Mouse (Mus musculus) common myeloid progenitor, adult 5-6 weeks (primary cell): ENCODE measurements around the gene Rpl7l1. TPM values are rescaled to one million over a fixed set of nuclear protein-coding genes. Genes with fewer than 3 reads are reported as not detected.
"Not testable (repeated sequence)": the region's sequence is repeated elsewhere in the genome, so short reads cannot be mapped to it uniquely, and the experiment has no call there.

ENCODE experiments used
- ATAC-seq: replicated peaks from 2 replicates; pipeline ENCODE4 v1.8.0; 2016; ENCODE audit warnings: low read depth, mild to moderate bottlenecking, moderate TSS enrichment, inconsistent platforms; ENCODE audit not compliant: poor library complexity, severe bottlenecking
- total RNA-seq: library from RNA; stranded (forward); fragments of 200-1000, 187-1606 nt; gene quantifications from 2 replicates; pipeline ENCODE4 v1.2.3, GENCODE M21; 2017

The Rpl7l1 gene
- total RNA-seq, 1 experiment from 2014 or later = 129 TPM

- ATAC-seq = no peak
Observed at GRCm38 (mm10) chr17:46781876-46782275, 596 bp downstream of the Rpl7l1 start.

- ATAC-seq = no peak
Observed at GRCm38 (mm10) chr17:46776087-46776486, 6.4 kb downstream of the Rpl7l1 start.

GRCm38 (mm10) chr17:46775070-46775469 is 7.4 kb downstream of the Rpl7l1 start:
- no peak for ATAC-seq

GRCm38 (mm10) chr17:46774131-46774472 is 8.4 kb downstream of the Rpl7l1 start:
- no peak for ATAC-seq

DNA sequence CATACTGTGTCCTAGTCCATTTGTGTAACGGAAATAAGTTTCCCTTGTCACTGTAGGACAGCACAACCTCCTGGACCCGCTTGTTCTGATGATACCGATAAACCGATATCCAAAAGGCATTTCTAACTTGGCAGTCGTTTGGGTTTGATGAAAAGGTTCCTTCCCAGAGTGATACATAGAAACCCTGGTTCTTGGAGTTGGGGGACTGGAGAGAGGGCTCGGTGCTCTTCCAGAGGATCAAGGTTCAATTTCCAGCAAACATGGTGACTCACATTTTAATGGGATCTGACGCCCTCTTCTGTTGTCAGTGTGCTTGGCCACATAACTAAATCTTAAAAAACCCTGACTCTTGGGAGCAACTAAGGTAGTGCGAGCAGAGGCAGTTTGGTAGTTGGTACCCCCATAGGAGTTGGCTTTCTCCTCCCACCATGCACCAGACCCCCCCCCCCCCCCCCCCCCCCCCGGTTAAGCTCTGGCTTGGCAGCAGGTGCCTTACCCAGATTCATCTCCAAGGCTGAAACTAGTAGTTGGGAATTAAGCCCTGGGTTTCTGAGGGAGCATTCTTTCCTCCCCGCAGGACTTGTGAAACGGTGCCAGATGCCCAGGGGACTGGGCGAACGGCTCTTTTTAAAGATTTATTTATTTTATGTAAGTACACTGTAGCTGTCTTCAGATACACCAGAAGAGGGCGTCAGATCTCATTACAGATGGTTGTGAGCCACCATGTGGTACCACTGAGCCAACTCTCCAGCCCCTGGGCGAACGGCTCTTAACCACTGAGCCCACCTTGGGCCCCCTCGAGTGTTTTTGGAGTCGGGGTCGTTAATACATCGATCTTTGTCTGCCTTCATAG is 9.0 kb downstream of the Rpl7l1 start:
- 0 out of 2 replicates have a peak, but pooled peaks have one; percentile 10 for ATAC-seq

- ATAC-seq = peak; percentile 69
Observed at GRCm38 (mm10) chr17:46772404-46773277, 9.8 kb downstream of the Rpl7l1 start, which contains the start of gene 2310039H08Rik. 2310039H08Rik (plus strand) TSS chr17:46772635.

- ATAC-seq = no peak
Observed at GRCm38 (mm10) chr17:46772038-46772403, 10.5 kb downstream of the Rpl7l1 start.

DNA sequence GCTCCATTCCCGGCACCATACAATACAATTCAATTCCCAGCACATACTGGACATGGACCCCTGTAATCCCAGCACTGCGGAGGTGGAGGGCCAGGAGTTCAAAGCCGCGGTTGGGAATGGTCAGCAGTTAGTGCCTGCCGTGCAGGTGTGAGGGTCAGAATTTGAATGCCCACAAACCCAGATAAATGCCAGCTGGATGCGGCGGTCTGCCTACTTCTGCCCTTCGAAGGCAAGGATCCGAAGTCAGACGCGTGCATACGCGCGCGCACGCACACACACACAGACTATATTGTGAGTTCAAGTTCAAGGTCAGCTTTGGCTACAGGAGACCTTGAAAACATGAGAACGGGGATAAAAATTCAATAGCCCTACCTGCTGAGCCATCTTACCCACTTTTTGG is 10.9 kb downstream of the Rpl7l1 start:
- no peak for ATAC-seq

- no peak for ATAC-seq
Observed at GRCm38 (mm10) chr17:46771025-46771424, 11.4 kb downstream of the Rpl7l1 start.

- no peak for ATAC-seq
Observed at GRCm38 (mm10) chr17:46770546-46770945, 11.9 kb downstream of the Rpl7l1 start.

GRCm38 (mm10) chr17:46767868-46768267 is 14.6 kb downstream of the Rpl7l1 start:
- 0 out of 2 replicates have a peak, but pooled peaks have one; percentile 13 for ATAC-seq

- not testable (repeated sequence) for ATAC-seq
Observed at GRCm38 (mm10) chr17:46764916-46765315, 17.6 kb downstream of the Rpl7l1 start.

DNA sequence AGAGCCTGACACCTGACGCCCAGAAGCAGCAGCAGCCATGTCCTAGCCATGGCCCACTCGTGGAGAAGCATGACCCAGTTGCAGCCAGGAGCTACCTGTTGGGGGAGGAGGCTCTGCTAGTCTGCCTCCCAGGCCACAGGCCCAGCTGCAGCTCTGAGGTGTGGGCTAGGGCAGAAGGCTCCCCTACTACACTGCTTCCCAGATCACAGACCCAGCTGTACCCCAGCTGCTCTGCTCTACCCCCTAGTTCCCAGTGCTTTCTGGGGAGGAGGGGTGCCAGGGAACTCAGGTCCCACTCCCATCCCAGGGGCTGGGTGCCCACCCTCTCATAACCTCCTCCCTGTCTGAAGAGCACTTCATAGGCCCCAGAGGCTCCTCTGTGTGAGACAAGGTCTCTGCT is 18.9 kb downstream of the Rpl7l1 start, which contains the start of gene Ptcra:
Gene Ptcra, minus strand, starts transcription at position 169 of the 400 bp plus-strand sequence.
- no peak for ATAC-seq

- no peak for ATAC-seq
Observed at GRCm38 (mm10) chr17:46758753-46759152, 23.7 kb downstream of the Rpl7l1 start.

DNA sequence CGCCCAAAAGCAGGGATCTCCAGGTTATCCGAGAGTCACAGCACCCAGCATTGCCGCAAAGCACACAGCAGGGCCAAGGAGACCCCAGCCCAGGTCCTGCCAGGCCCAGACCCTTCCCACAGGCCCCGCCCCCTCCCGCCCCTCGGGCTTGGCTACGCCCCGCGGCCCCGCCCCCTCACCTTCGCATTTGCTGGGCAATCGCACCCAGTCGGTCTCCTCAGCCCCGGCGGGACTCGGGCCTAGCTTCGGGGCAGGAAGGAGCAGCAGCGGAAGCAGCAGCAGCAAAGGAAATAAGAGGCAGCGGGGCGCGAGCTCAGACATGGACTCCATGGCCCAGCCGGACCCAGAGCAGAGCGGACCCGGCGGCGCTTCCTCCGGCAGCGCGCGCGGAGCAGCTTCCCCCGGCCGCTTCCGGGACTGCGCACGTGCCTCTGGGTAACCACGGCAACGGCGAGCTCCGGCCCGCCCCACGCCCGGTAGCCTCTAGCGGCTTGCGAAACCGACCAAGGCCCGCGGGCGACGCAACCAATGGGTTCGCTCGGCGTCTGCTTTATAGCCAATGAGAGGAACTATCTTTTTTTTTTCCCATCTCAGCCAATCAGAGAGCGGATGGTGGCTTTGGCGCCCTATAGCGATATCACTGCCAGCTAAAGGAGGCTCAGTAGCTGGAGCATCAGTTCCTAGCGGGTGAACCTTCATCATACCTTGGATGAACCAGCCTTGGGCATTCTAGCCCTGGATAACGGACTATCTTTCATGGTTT is 30.5 kb downstream of the Rpl7l1 start, which contains the start of gene Cnpy3:
Gene Cnpy3, minus strand, starts transcription at position 421 of the 763 bp plus-strand sequence.
- ATAC-seq = peak; percentile 90

- ATAC-seq = peak; percentile 77
Observed at GRCm38 (mm10) chr17:46751056-46751793, 31.2 kb downstream of the Rpl7l1 start.

DNA sequence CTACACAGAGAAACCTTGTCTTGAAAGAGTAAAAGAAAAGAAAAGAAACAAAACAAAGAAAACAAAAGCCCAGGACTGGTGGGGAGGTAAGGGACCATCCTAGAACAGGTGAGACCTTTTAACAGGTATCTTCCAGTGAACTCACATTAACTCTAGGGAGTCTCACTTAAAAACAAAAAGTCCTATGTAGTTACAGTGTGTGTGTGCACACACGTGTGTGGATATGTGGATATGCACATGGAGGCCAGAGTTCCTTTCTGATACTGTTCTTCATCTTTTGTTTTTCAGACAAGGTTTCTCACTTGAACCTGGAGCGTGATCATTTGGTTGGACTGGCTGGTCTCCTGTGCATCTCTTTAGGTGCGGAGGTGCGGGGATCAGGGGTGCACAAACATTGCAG is 31.9 kb downstream of the Rpl7l1 start:
- ATAC-seq = no peak

DNA sequence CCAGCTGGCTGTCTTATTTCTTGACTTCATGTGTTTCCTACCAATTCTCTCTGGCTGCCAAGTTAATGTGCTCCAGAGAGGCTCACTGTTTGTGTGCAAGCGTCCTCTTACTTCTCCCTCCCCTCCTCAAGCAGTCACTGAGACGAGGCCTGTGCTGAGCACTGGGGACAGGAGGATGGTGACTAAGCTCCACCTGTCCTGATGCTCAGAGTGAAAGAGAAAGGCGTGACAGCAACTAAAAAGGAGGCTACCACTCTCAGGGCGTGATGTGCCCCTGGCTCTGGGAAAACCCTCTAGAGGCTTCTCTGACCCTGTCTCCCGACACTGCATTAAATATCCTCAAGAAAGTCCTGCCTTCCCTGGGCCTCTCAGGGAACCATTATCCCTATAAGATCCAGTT is 33.2 kb downstream of the Rpl7l1 start:
- ATAC-seq = no peak

GRCm38 (mm10) chr17:46747806-46748205 is 34.7 kb downstream of the Rpl7l1 start:
- no peak for ATAC-seq
